Mouse (Mus musculus) E14TG2a.4 (cell line): ENCODE data around the gene Uri1.

Experiments
- CTCF ChIP-seq: conservative IDR thresholded peaks from 2 replicates; pipeline ENCODE4 v1.5.1; 2014; ENCODE audit warnings: low read length
- POU5F1 ChIP-seq: IDR thresholded peaks from 2 replicates; pipeline ENCODE4 v1.6.1; 2014; ENCODE audit warnings: low read length, borderline replicate concordance

- TF ChIP-seq CTCF = peak; percentile 85
- TF ChIP-seq POU5F1 = no peak
Observed at GRCm38 (mm10) chr7:37922999-37923398, 100.4 kb downstream of the Uri1 start.
